Mouse (Mus musculus): ENCODE results near the gene Rad23b. TPM values are rescaled to one million over a fixed set of nuclear protein-coding genes. Genes with fewer than 3 reads are reported as not detected.
A peak's percentile ranks its signal among the peaks of the same experiment; 100 is the strongest.

Rad23b gene
- polyA plus RNA-seq, 1 experiment from 2014 or later = 87.3 TPM

GRCm38 (mm10) chr4:55329621-55330346 lies 20.1 kb upstream of the Rad23b start:
- Histone ChIP-seq H3K4me1 (ENCODE audit: control insufficient read depth, insufficient read depth, low read length) (no peaks in the 10 kb centered on the region), H3K27me3 (ENCODE audit: control insufficient read depth, insufficient read depth, low read length) (no peaks in the 10 kb centered on the region), H3K9ac (ENCODE audit: low read length) (no peak overlapping the region), H3K9me3 (ENCODE audit: control insufficient read depth, low read length) (no peaks in the 10 kb centered on the region), H3K36me3 (ENCODE audit: control insufficient read depth, insufficient read depth, low read length) (no peaks in the 10 kb centered on the region), H3K27ac (ENCODE audit: low read depth, low read length) (no peak overlapping the region), H3K4me2 (ENCODE audit: low read depth) (no peak overlapping the region), H3K4me3 (ENCODE audit: low read depth, low read length) (no peak overlapping the region)
- no peak for ATAC-seq (ENCODE audit: insufficient read depth, low FRiP score, low TSS enrichment)
- WGBS = 77% methylated on average over 8 of the region's 8 CpGs
- no peak for DNase-seq (ENCODE audit: low spot score)

GRCm38 (mm10) chr4:55335030-55335770 lies 14.6 kb upstream of the Rad23b start:
- no peak overlapping the region for H3K4me2 ChIP-seq (ENCODE audit: low read depth)
- H3K9me3 ChIP-seq (ENCODE audit: control insufficient read depth, low read length) = no peaks in the 10 kb centered on the region
- DNase-seq (ENCODE audit: low spot score) (no peak), ATAC-seq (ENCODE audit: insufficient read depth, low FRiP score, low TSS enrichment) (no peak)
- H3K4me3 ChIP-seq (ENCODE audit: low read depth, low read length) = no peak overlapping the region
- H3K36me3 ChIP-seq (ENCODE audit: control insufficient read depth, insufficient read depth, low read length) = no peaks in the 10 kb centered on the region
- H3K27me3 ChIP-seq (ENCODE audit: control insufficient read depth, insufficient read depth, low read length) = no peaks in the 10 kb centered on the region
- WGBS = 67% methylated on average over 5 of the region's 5 CpGs
- no peaks in the 10 kb centered on the region for H3K4me1 ChIP-seq (ENCODE audit: control insufficient read depth, insufficient read depth, low read length)
- H3K27ac ChIP-seq (ENCODE audit: low read depth, low read length) = no peak overlapping the region
- no peak overlapping the region for H3K9ac ChIP-seq (ENCODE audit: low read length)

DNA sequence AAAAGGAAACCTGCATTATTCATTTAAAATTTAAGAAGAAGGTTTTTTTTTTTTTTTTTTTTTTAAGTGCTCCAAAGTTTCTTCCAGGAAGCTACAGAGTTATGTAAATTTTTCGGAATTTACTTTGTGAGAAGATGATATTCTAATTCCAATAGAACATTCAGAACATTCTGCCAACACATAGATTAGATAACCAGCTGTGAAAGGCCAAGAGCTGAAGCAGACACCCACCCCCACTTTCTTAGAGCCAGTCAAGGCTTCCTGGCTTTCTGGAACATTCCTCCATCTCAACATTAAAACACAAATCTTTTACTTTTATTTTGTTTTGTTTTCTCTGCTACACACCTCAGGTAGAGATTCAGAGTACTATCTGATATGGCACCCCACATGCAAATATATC lies 10.9 kb upstream of the Rad23b start:
- no peak overlapping the region for H3K9ac ChIP-seq (ENCODE audit: low read length)
- H3K4me3 ChIP-seq (ENCODE audit: low read depth, low read length) = no peak overlapping the region
- DNase-seq (ENCODE audit: low spot score) (no peak), ATAC-seq (ENCODE audit: insufficient read depth, low FRiP score, low TSS enrichment) (no peak)
- H3K9me3 ChIP-seq (ENCODE audit: control insufficient read depth, low read length) = no peaks in the 10 kb centered on the region
- 71% methylated on average over 1 of the region's 1 CpGs for WGBS
- no peak overlapping the region for H3K27ac ChIP-seq (ENCODE audit: low read depth, low read length)
- H3K27me3 ChIP-seq (ENCODE audit: control insufficient read depth, insufficient read depth, low read length) = no peaks in the 10 kb centered on the region
- no peaks in the 10 kb centered on the region for H3K4me1 ChIP-seq (ENCODE audit: control insufficient read depth, insufficient read depth, low read length)
- no peaks in the 10 kb centered on the region for H3K36me3 ChIP-seq (ENCODE audit: control insufficient read depth, insufficient read depth, low read length)
- H3K4me2 ChIP-seq (ENCODE audit: low read depth) = no peak overlapping the region

- WGBS = 74% methylated on average over 4 of the region's 4 CpGs
- no peak overlapping the region for H3K9ac ChIP-seq (ENCODE audit: low read length)
- no peaks in the 10 kb centered on the region for H3K36me3 ChIP-seq (ENCODE audit: control insufficient read depth, insufficient read depth, low read length)
- no peaks in the 10 kb centered on the region for H3K9me3 ChIP-seq (ENCODE audit: control insufficient read depth, low read length)
- H3K27ac ChIP-seq (ENCODE audit: low read depth, low read length) = no peak overlapping the region
- DNase-seq (ENCODE audit: low spot score) (no peak), ATAC-seq (ENCODE audit: insufficient read depth, low FRiP score, low TSS enrichment) (no peak)
- H3K27me3 ChIP-seq (ENCODE audit: control insufficient read depth, insufficient read depth, low read length) = no peaks in the 10 kb centered on the region
- H3K4me3 ChIP-seq (ENCODE audit: low read depth, low read length) = no peak overlapping the region
- H3K4me1 ChIP-seq (ENCODE audit: control insufficient read depth, insufficient read depth, low read length) = no peaks in the 10 kb centered on the region
- no peak overlapping the region for H3K4me2 ChIP-seq (ENCODE audit: low read depth)
Measured at GRCm38 (mm10) chr4:55339388-55339787, 10.5 kb upstream of the Rad23b start.

DNA sequence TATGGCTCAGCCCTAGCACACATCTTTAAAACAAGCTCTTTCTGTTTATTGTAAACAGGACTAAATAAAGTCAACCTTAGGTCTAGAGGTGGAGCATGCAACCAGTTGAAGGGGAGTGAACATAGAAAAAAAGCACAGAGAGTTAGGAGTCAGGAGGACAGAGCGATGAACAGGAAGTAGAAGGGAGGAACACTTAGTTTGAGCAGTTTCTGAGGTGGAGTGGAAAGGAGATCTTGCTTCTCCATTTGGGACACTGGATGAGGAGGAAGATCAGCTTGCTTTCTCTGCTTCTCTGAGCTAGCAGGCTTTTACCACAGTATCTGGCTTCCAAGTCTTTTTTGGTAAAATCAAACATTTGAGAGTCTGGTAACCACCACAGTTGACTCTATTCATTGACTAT lies 8.0 kb upstream of the Rad23b start:
- Histone ChIP-seq H3K27me3 (ENCODE audit: control insufficient read depth, insufficient read depth, low read length) (no peaks in the 10 kb centered on the region), H3K4me1 (ENCODE audit: control insufficient read depth, insufficient read depth, low read length) (no peaks in the 10 kb centered on the region), H3K36me3 (ENCODE audit: control insufficient read depth, insufficient read depth, low read length) (no peaks in the 10 kb centered on the region), H3K4me3 (ENCODE audit: low read depth, low read length) (no peak overlapping the region), H3K9ac (ENCODE audit: low read length) (no peak overlapping the region), H3K9me3 (ENCODE audit: control insufficient read depth, low read length) (no peaks in the 10 kb centered on the region), H3K27ac (ENCODE audit: low read depth, low read length) (no peak overlapping the region), H3K4me2 (ENCODE audit: low read depth) (no peak overlapping the region)
- DNase-seq (ENCODE audit: low spot score) (no peak), ATAC-seq (ENCODE audit: insufficient read depth, low FRiP score, low TSS enrichment) (no peak)
- whole genome bisulfite sequencing = 92% methylated on average over 1 of the region's 1 CpGs

DNA sequence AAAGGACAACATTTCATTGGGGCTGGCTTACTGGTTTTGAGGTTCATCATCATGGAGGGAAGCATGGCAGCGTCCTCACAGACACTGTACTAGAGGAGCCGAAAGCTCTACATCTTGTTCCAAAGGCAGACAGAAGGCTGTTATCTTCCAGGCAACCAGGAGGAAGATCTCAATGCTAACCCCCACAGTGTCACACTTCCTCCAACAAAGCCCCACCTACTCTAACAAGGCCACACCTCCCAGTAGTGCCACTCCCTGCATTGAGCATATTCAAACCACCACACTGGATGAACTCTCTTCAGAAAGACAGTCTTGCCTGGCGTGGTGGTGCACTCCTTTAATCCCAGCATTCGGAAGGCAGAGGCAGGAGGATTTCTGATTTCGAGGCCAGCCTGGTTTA lies 7.2 kb upstream of the Rad23b start:
- Histone ChIP-seq H3K27me3 (ENCODE audit: control insufficient read depth, insufficient read depth, low read length) (no peaks in the 10 kb centered on the region), H3K4me3 (ENCODE audit: low read depth, low read length) (no peak overlapping the region), H3K4me1 (ENCODE audit: control insufficient read depth, insufficient read depth, low read length) (no peaks in the 10 kb centered on the region), H3K9ac (ENCODE audit: low read length) (no peak overlapping the region), H3K4me2 (ENCODE audit: low read depth) (no peak overlapping the region), H3K36me3 (ENCODE audit: control insufficient read depth, insufficient read depth, low read length) (no peaks in the 10 kb centered on the region), H3K9me3 (ENCODE audit: control insufficient read depth, low read length) (no peaks in the 10 kb centered on the region), H3K27ac (ENCODE audit: low read depth, low read length) (no peak overlapping the region)
- 87% methylated on average over 5 of the region's 5 CpGs for WGBS
- ATAC-seq (ENCODE audit: insufficient read depth, low FRiP score, low TSS enrichment) (no peak), DNase-seq (ENCODE audit: low spot score) (no peak)

- Histone ChIP-seq H3K4me1 (ENCODE audit: control insufficient read depth, insufficient read depth, low read length) (no peaks in the 10 kb centered on the region), H3K9ac (ENCODE audit: low read length) (no peak overlapping the region), H3K36me3 (ENCODE audit: control insufficient read depth, insufficient read depth, low read length) (no peaks in the 10 kb centered on the region), H3K4me3 (ENCODE audit: low read depth, low read length) (no peak overlapping the region), H3K9me3 (ENCODE audit: control insufficient read depth, low read length) (no peaks in the 10 kb centered on the region), H3K27me3 (ENCODE audit: control insufficient read depth, insufficient read depth, low read length) (no peaks in the 10 kb centered on the region), H3K27ac (ENCODE audit: low read depth, low read length) (no peak overlapping the region), H3K4me2 (ENCODE audit: low read depth) (no peak overlapping the region)
- 95% methylated on average over 3 of the region's 3 CpGs for WGBS
- DNase-seq (ENCODE audit: low spot score) (no peak), ATAC-seq (ENCODE audit: insufficient read depth, low FRiP score, low TSS enrichment) (no peak)
Measured at GRCm38 (mm10) chr4:55343287-55343686, 6.6 kb upstream of the Rad23b start.

DNA sequence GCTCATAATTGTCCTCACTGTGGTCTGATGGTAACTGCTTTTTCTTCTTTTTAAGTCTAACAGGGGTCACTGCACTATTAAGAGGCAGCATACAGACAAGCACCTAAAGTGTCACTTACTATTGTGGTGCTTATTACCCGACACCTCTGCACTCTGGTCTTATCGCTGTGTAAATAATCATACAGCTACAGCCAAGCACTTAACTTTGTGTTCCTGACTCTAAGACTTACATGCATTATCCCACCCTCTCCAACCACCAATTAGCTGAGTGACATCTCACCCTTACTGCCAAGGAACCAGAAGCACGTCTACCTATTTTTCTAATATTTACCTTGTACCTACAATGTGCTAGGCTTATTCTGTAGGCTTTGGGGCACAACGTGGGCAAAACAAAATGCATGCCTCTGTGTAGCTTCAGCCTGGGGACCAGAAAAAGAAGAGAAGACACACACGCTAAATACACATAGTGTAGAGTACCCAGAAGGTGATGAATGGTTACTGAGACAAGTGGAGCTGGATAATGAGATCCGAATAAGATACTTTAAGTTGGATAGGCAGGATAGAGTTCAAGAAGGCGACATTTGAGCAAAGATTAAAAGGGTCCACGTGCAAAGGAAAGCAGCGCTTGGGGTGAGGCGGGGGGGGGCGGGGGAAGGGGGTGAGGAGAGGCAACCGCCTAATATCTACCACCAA lies 938 bp upstream of the Rad23b start:
- H3K27me3 ChIP-seq (ENCODE audit: control insufficient read depth, insufficient read depth, low read length) = no peaks in the 10 kb centered on the region
- 10% methylated on average over 11 of the region's 12 CpGs for WGBS

More for the DNA sequence above, 938 bp upstream of the Rad23b start:
- Histone ChIP-seq H3K9ac (ENCODE audit: low read length) (peak overlapping the region; percentile 58), H3K4me3 (ENCODE audit: low read depth, low read length) (peak overlapping the region; percentile 37), H3K4me1 (ENCODE audit: control insufficient read depth, insufficient read depth, low read length) (peaks cover 6% of the 10 kb centered on the region), H3K4me2 (ENCODE audit: low read depth) (peak overlapping the region; percentile 55), H3K9me3 (ENCODE audit: control insufficient read depth, low read length) (no peaks in the 10 kb centered on the region), H3K27ac (ENCODE audit: low read depth, low read length) (peak overlapping the region; percentile 71), H3K36me3 (ENCODE audit: control insufficient read depth, insufficient read depth, low read length) (no peaks in the 10 kb centered on the region)
- ATAC-seq (ENCODE audit: insufficient read depth, low FRiP score, low TSS enrichment) = peak; percentile 2; the same call in 1 of the 2 replicates
- no peak for DNase-seq (ENCODE audit: low spot score)

Measured in neural tube, embryonic 11.5 days (tissue).